Mouse (Mus musculus) lung, embryonic 14.5 days (tissue): Measurements from ENCODE around the gene Bud23. TPM values are rescaled to one million over a fixed set of nuclear protein-coding genes. Genes with fewer than 3 reads are reported as not detected.

Source experiments
- ATAC-seq: fragments of 200-750 bp; cut with Nextera tagmentation; 2 replicates; pipeline ENCODE4 v1.8.0; 2017; ENCODE audit warnings: mild to moderate bottlenecking, moderate TSS enrichment, moderate library complexity; ENCODE audit not compliant: insufficient read depth
- DNase-seq: peaks from one replicate; pipeline ENCODE4 v3.0.0-alpha.2; 2015
- H3K27ac ChIP-seq: fragments of 300-500 bp; sonication (generic); 2 replicates; pipeline ENCODE4 v1.5.1; 2014; ENCODE audit warnings: low read depth, mild to moderate bottlenecking, moderate library complexity
- H3K27me3 ChIP-seq: fragments of 300-500 bp; sonication (generic); 2 replicates; pipeline ENCODE4 v1.6.1; 2014; ENCODE audit warnings: low read length, control low read depth; ENCODE audit not compliant: insufficient read depth
- H3K36me3 ChIP-seq: fragments of 300-500 bp; sonication (generic); 2 replicates; pipeline ENCODE4 v1.6.1; 2014; ENCODE audit warnings: control low read depth; ENCODE audit not compliant: insufficient read depth
- H3K4me1 ChIP-seq: fragments of 300-500 bp; sonication (generic); 2 replicates; pipeline ENCODE4 v1.6.1; 2014; ENCODE audit warnings: antibody characterized with exemption, control low read depth; ENCODE audit not compliant: insufficient read depth
- H3K4me2 ChIP-seq: fragments of 300-500 bp; sonication (generic); 2 replicates; pipeline ENCODE4 v1.6.1; 2014; ENCODE audit warnings: mild to moderate bottlenecking
- H3K4me3 ChIP-seq: fragments of 300-500 bp; sonication (generic); 2 replicates; pipeline ENCODE4 v1.5.1; 2014; ENCODE audit warnings: low read depth, low read length
- H3K9ac ChIP-seq: fragments of 300-500 bp; sonication (generic); 2 replicates; pipeline ENCODE4 v1.6.1; 2014
- H3K9me3 ChIP-seq: fragments of 300-500 bp; sonication (generic); 2 replicates; pipeline ENCODE4 v1.6.1; 2016; ENCODE audit warnings: low read depth, low read length, control low read depth
- CTCF ChIP-seq: IDR thresholded peaks from 2 replicates; pipeline ENCODE4 v1.5.1; 2016; ENCODE audit warnings: antibody characterized with exemption, low read depth
- WGBS: fragments of 180-500 bp; shearing (Covaris S2); extraction: QIAGEN DNeasy Blood & Tissue Kit; methylation state at CpG from one replicate; pipeline ENCODE4 v1.1.7; 2014; 5-methylcytosine and 5-hydroxymethylcytosine counted together
- polyA plus RNA-seq: library from polyadenylated mRNA; unstranded; fragments of >200 nt; fragmentation: Nextera tagmentation; extraction: Ambion mirVana; gene quantifications from 2 replicates; pipeline ENCODE4 v1.2.1, GENCODE M21; 2014

The Bud23 gene
- polyA plus RNA-seq, 1 experiment from 2014 or later = 116 TPM

DNA sequence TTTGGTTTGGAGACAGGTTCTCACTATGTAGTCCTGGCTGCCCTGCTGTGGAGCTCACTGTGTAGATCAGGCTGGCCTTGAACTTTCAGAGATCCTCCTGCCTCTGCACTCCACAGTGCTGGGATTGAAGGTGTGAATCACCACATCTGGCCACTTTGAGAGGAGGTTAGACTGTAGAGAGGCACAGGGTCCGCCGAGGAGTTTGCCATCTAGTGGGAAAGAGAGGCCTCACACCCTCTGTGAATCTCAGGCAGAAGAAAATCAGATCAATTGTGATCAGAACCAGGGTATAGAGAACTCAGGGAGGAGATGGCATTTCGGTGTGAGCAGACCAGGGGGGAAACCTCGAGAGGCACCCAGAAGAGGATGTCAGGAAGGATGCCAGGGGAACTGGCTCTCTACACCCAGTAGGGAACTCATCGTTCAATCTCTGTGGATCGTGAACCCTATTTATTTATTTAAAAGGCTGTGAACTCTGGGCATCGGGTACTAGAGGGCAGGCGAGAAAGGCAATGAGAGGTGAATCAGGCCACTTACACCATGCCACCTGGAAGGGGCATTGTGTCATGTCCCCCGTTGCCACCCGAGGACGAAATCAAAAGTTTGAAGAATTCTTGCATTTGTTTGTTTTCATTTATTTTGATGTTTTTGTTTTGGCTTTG is 39.4 kb upstream of the Bud23 start:
- no peak overlapping the region for H3K9ac ChIP-seq
- no peaks in the 10 kb centered on the region for H3K9me3 ChIP-seq
- no peak for ATAC-seq
- H3K27me3 ChIP-seq = peaks cover 35% of the 10 kb centered on the region
- peak; percentile 58 for TF ChIP-seq CTCF
- no peaks in the 10 kb centered on the region for H3K36me3 ChIP-seq
- H3K4me3 ChIP-seq = no peak overlapping the region
- no peak overlapping the region for H3K27ac ChIP-seq
- no peaks in the 10 kb centered on the region for H3K4me1 ChIP-seq
- WGBS = 58% methylated on average over 11 of the region's 11 CpGs
- H3K4me2 ChIP-seq = no peak overlapping the region
- peak; percentile 23 for DNase-seq

DNA sequence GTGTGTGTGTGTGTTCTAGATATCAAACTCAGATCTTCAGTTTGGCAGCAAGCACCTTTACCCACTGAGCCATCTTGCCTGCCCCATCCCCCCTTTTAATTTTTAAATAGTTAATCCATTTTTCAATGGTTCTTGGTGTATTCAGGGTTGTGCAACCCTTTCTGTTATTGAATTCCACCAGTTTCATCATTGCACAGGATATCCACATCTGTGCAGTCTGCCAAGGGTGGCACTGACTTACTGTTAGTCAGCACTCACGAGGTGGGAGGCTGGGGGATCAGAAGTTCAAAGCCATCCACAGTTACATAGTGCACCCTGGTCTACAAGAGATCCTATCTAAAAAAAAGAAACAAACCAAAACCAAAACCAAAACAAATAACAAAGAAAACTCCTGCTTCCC is 36.2 kb upstream of the Bud23 start:
- TF ChIP-seq CTCF = no peak
- no peak for DNase-seq
- ATAC-seq = no peak
- Histone ChIP-seq H3K27me3 (peaks cover 3% of the 10 kb centered on the region), H3K4me2 (no peak overlapping the region), H3K4me3 (no peak overlapping the region), H3K27ac (no peak overlapping the region), H3K9ac (no peak overlapping the region), H3K4me1 (no peaks in the 10 kb centered on the region), H3K36me3 (no peaks in the 10 kb centered on the region), H3K9me3 (no peaks in the 10 kb centered on the region)
- 42% methylated on average over 1 of the region's 1 CpGs for WGBS

DNA sequence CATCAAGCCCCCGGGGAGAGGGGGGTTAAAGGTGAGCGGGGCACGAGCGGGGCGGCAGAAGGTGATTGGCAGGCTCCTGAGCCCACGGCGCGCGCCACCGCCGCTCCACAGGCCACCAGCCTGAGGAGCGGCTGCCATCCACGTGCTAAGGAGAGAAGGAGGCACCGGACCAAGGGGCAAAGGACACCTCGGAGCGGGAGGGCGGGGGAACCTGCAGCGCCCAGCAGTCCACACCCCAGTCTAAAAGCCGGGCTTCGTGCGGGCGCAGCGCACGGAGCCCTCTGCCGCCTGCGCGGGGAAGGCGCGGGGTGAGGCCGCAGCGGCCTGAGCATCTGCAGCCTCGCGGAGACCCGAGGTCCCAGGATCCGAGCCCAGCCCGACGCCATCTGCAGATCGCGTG is 24.9 kb upstream of the Bud23 start, which contains the start of gene Mlxipl:
TSS of gene Mlxipl (plus strand) at position 238 of the 400 bp plus-strand sequence.
- no peaks in the 10 kb centered on the region for H3K36me3 ChIP-seq
- no peak for TF ChIP-seq CTCF
- ATAC-seq = no peak
- no peaks in the 10 kb centered on the region for H3K4me1 ChIP-seq
- no peak within 1 kb of the TSS for H3K9ac ChIP-seq
- WGBS = 4% methylated on average over 39 of the region's 39 CpGs
- H3K4me3 ChIP-seq = peak within 1 kb of the TSS; percentile 25
- peak within 1 kb of the TSS; percentile 44; the same call in 1 of the 2 replicates for H3K4me2 ChIP-seq
- DNase-seq = no peak
- peaks cover 46% of the 10 kb centered on the region for H3K27me3 ChIP-seq
- H3K27ac ChIP-seq = no peak within 1 kb of the TSS
- H3K9me3 ChIP-seq = no peaks in the 10 kb centered on the region

DNA sequence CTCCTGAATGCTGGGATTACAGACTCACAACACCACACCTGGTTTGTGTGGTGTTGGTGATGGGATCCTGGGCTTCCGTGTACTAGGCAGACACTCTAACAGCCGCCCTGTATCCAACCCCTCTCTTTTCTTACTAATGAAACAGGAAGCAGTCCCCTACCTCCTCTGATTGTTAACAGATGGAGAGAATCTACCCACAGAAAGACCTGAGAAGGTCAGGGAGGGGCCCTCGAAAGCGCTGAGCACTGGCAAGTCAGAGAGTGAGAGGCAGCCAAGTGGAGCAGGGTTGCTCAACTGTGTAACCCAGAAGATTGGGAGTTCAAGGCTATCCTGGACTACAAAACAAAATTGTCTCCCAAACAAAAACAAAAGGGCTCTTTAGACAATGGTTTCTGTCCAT is 22.1 kb upstream of the Bud23 start:
- Histone ChIP-seq H3K9ac (no peak overlapping the region), H3K27ac (no peak overlapping the region), H3K27me3 (peaks cover 37% of the 10 kb centered on the region), H3K4me2 (no peak overlapping the region), H3K4me3 (no peak overlapping the region), H3K4me1 (no peaks in the 10 kb centered on the region), H3K9me3 (no peaks in the 10 kb centered on the region), H3K36me3 (no peaks in the 10 kb centered on the region)
- WGBS = 46% methylated on average over 4 of the region's 4 CpGs
- ATAC-seq (no peak), DNase-seq (no peak)
- no peak for TF ChIP-seq CTCF

DNA sequence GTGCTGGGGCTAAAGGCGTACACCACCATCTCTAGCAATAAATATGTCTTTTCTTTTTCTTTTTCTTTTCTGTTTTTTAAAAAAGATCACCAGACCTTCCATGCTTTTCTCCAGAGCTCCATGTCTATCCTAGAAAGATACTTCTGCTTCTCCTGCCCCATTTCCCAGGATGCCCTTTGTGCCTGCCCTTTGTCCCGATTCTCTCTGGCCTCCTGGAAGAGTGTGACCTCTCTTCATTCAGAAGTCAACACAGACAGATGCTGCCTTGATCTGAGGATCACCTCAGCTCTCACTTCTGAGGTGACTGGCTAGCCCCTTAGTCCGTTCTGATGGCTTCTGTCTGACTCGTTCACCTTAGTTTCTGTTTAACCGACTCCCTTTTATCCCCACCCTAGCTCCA is 15.8 kb upstream of the Bud23 start:
- no peak overlapping the region for H3K9ac ChIP-seq
- H3K27me3 ChIP-seq = no peaks in the 10 kb centered on the region
- TF ChIP-seq CTCF = no peak
- WGBS = 87% methylated on average over 5 of the region's 5 CpGs
- no peaks in the 10 kb centered on the region for H3K36me3 ChIP-seq
- H3K4me3 ChIP-seq = no peak overlapping the region
- H3K4me1 ChIP-seq = no peaks in the 10 kb centered on the region
- no peak overlapping the region for H3K4me2 ChIP-seq
- H3K27ac ChIP-seq = no peak overlapping the region
- ATAC-seq (no peak), DNase-seq (no peak)
- no peaks in the 10 kb centered on the region for H3K9me3 ChIP-seq

DNA sequence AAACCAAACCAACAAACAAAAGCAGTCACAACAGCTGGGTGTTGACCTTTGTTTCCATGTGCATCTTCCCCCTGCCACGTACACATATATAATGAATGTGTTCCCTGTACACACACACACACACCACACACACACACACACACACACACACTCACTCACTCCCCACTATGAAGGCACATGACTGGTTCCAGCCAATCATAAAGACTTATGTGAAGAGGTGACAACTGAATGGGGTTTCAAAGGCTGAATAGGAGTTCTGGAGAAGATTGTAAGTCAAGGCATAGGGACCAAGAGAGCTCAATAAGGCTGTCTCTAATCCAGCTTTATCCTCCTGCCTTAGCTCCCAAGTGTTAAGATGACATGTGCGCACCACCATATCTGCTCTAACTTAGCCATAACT is 14.8 kb upstream of the Bud23 start:
- WGBS = 88% methylated on average over 2 of the region's 2 CpGs
- DNase-seq = no peak
- no peak overlapping the region for H3K4me3 ChIP-seq
- ATAC-seq = no peak
- no peak for TF ChIP-seq CTCF
- H3K27me3 ChIP-seq = no peaks in the 10 kb centered on the region
- no peaks in the 10 kb centered on the region for H3K9me3 ChIP-seq
- H3K4me2 ChIP-seq = no peak overlapping the region
- no peaks in the 10 kb centered on the region for H3K4me1 ChIP-seq
- no peak overlapping the region for H3K27ac ChIP-seq
- no peak overlapping the region for H3K9ac ChIP-seq
- H3K36me3 ChIP-seq = no peaks in the 10 kb centered on the region

DNA sequence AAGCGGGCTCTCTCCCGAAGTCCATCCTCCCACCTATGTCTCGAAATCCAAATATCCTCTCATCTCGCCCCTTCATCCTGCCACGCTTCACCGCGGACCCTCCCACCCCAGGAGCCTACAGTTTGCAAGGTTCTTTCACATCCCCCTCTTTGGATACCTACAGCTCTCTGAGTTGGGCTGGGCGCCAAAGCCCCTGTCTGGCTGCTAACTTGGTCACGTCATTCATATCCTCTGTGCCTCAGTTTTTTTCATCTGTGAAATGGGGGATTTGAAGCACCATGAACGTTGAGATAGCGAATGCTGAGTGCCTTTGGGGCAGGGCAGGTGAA is 13.7 kb upstream of the Bud23 start:
- Histone ChIP-seq H3K4me1 (peaks cover 1% of the 10 kb centered on the region; the same call in 1 of the 2 replicates), H3K9ac (peak overlapping the region; percentile 93; the same call in 1 of the 2 replicates), H3K9me3 (no peaks in the 10 kb centered on the region), H3K36me3 (no peaks in the 10 kb centered on the region), H3K27ac (no peak overlapping the region), H3K4me3 (peak overlapping the region; percentile 90), H3K27me3 (no peaks in the 10 kb centered on the region), H3K4me2 (peak overlapping the region; percentile 79)
- under 1% methylated on average over 11 of the region's 11 CpGs for WGBS
- no peak for DNase-seq
- TF ChIP-seq CTCF = no peak
- no peak for ATAC-seq
